Mouse (Mus musculus): Measurements from ENCODE around the gene Nav2. TPM values are rescaled to one million over a fixed set of nuclear protein-coding genes. Genes with fewer than 3 reads are reported as not detected.

The Nav2 gene
- polyA plus RNA-seq, 1 experiment from 2014 or later: 6.0 TPM

DNA sequence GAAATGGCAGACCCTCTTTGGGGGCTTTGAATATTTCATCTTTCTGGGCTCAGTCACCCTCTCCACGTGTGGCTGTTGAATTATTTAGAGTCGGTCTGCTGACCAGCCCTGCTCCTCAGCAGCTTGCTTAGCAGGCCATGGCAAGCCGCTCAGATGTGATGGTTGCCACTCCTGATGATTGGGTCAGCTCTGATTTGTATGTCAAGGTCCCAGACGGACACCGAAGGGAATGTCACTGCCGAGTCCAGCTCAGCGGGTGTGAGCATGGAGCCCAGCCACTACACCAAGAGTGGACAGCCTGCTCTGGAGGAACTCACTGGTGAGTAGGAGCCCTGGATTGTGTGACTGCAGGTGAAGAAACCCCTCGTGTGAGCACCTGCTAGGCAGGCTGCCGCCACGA lies 549.4 kb downstream of the Nav2 start:
- TF ChIP-seq CTCF (IDR thresholded peaks at IDR 0.05; ENCODE audit: low read depth): no peak
- TF ChIP-seq EP300 (optimal IDR thresholded peaks at IDR 0.05): no peak
- H3K9ac ChIP-seq (ENCODE audit: low read length): no peak overlapping the region

DNA sequence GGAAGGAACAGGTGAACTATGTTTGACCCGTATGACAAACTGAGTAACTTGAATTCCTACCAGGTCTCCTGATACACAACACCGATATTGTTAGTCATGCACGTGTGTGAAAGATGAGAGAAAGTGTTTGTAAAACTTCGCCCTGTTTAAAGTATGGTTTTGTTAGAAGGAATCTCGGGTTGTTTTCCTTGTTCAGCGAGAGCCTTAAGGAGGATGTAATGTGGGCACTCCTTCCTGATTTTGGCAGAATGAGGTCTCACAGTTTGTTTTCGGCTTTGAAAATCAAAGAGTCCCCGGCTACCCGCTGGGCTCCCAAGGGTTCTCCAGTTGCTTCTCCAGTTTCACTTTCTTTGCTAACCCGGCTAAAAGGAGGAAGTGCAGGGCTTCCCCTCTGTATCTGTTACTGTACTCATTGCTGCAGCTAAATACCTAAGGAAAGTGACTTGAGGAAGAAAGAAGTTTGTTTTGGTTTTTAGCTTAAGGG lies 553.9 kb downstream of the Nav2 start:
- no peaks in the 10 kb centered on the region for H3K9me3 ChIP-seq (ENCODE audit: control insufficient read depth, low read length)
- peak overlapping the region; percentile 49 for H3K27ac ChIP-seq (replicated peaks)
- DNase-seq (ENCODE audit: low spot score) (no peak), ATAC-seq (ENCODE audit: low FRiP score, low TSS enrichment) (0 out of 2 replicates have a peak, but pooled peaks have one; percentile 56)
- H3K4me1 ChIP-seq (replicated peaks; ENCODE audit: control insufficient read depth, insufficient read depth): no peaks in the 10 kb centered on the region
- WGBS: 9% methylated on average over 10 of the region's 10 CpGs
- H3K27me3 ChIP-seq (ENCODE audit: control insufficient read depth, insufficient read depth, low read length): no peaks in the 10 kb centered on the region
- H3K9ac ChIP-seq (ENCODE audit: low read length): peak overlapping the region; percentile 45; the same call in 1 of the 2 replicates
- TF ChIP-seq EP300 (optimal IDR thresholded peaks at IDR 0.05) (no peak), CTCF (IDR thresholded peaks at IDR 0.05; ENCODE audit: low read depth) (no peak)
- H3K4me3 ChIP-seq (ENCODE audit: low read depth, low read length): peak overlapping the region; percentile 26; the same call in 1 of the 2 replicates
- peaks cover 4% of the 10 kb centered on the region; the same call in 1 of the 2 replicates for H3K36me3 ChIP-seq (ENCODE audit: control insufficient read depth, insufficient read depth, low read length)
- peak overlapping the region; percentile 49 for H3K4me2 ChIP-seq (replicated peaks; ENCODE audit: low read depth)

More for the DNA sequence above, 549.4 kb downstream of the Nav2 start:
- ATAC-seq (ENCODE audit: low FRiP score, low TSS enrichment) (no peak), DNase-seq (ENCODE audit: low spot score) (no peak)
- no peak overlapping the region for H3K4me3 ChIP-seq (ENCODE audit: low read depth, low read length)
- H3K4me2 ChIP-seq (replicated peaks; ENCODE audit: low read depth): no peak overlapping the region
- no peak overlapping the region for H3K27ac ChIP-seq (replicated peaks)
- no peaks in the 10 kb centered on the region for H3K4me1 ChIP-seq (replicated peaks; ENCODE audit: control insufficient read depth, insufficient read depth)
- WGBS: 82% methylated on average over 10 of the region's 10 CpGs
- H3K36me3 ChIP-seq (ENCODE audit: control insufficient read depth, insufficient read depth, low read length): no peaks in the 10 kb centered on the region; the same call in 1 of the 2 replicates
- no peaks in the 10 kb centered on the region for H3K27me3 ChIP-seq (ENCODE audit: control insufficient read depth, insufficient read depth, low read length)
- H3K9me3 ChIP-seq (ENCODE audit: control insufficient read depth, low read length): no peaks in the 10 kb centered on the region

GRCm38 (mm10) chr7:49467861-49468260 lies 559.3 kb downstream of the Nav2 start:
- WGBS: 37% methylated on average over 10 of the region's 10 CpGs
- DNase-seq (ENCODE audit: low spot score) (no peak), ATAC-seq (ENCODE audit: low FRiP score, low TSS enrichment) (peak; percentile 72)
- Histone ChIP-seq H3K9me3 (ENCODE audit: control insufficient read depth, low read length) (no peaks in the 10 kb centered on the region), H3K9ac (ENCODE audit: low read length) (no peak overlapping the region), H3K4me3 (ENCODE audit: low read depth, low read length) (no peak overlapping the region), H3K4me2 (replicated peaks; ENCODE audit: low read depth) (no peak overlapping the region), H3K27ac (replicated peaks) (no peak overlapping the region), H3K36me3 (ENCODE audit: control insufficient read depth, insufficient read depth, low read length) (peaks cover 4% of the 10 kb centered on the region; the same call in 1 of the 2 replicates), H3K4me1 (replicated peaks; ENCODE audit: control insufficient read depth, insufficient read depth) (no peaks in the 10 kb centered on the region), H3K27me3 (ENCODE audit: control insufficient read depth, insufficient read depth, low read length) (no peaks in the 10 kb centered on the region)
- no peak for TF ChIP-seq EP300 (optimal IDR thresholded peaks at IDR 0.05)
- TF ChIP-seq CTCF (IDR thresholded peaks at IDR 0.05; ENCODE audit: low read depth): peak; percentile 94

- H3K4me2 ChIP-seq (replicated peaks; ENCODE audit: low read depth): no peak overlapping the region
- no peak overlapping the region for H3K4me3 ChIP-seq (ENCODE audit: low read depth, low read length)
- H3K9ac ChIP-seq (ENCODE audit: low read length): no peak overlapping the region
- no peak overlapping the region for H3K27ac ChIP-seq (replicated peaks)
- WGBS: 61% methylated on average over 8 of the region's 8 CpGs
- TF ChIP-seq CTCF (IDR thresholded peaks at IDR 0.05; ENCODE audit: low read depth) (peak; percentile 21; the same call in 1 of the 2 replicates), EP300 (optimal IDR thresholded peaks at IDR 0.05) (no peak)
- no peaks in the 10 kb centered on the region for H3K9me3 ChIP-seq (ENCODE audit: control insufficient read depth, low read length)
- DNase-seq (ENCODE audit: low spot score): no peak
- H3K27me3 ChIP-seq (ENCODE audit: control insufficient read depth, insufficient read depth, low read length): no peaks in the 10 kb centered on the region
- no peak for ATAC-seq (ENCODE audit: low FRiP score, low TSS enrichment)
- no peaks in the 10 kb centered on the region for H3K4me1 ChIP-seq (replicated peaks; ENCODE audit: control insufficient read depth, insufficient read depth)
- H3K36me3 ChIP-seq (ENCODE audit: control insufficient read depth, insufficient read depth, low read length): peaks cover 4% of the 10 kb centered on the region
Measured at GRCm38 (mm10) chr7:49468492-49469205, 560.1 kb downstream of the Nav2 start.

DNA sequence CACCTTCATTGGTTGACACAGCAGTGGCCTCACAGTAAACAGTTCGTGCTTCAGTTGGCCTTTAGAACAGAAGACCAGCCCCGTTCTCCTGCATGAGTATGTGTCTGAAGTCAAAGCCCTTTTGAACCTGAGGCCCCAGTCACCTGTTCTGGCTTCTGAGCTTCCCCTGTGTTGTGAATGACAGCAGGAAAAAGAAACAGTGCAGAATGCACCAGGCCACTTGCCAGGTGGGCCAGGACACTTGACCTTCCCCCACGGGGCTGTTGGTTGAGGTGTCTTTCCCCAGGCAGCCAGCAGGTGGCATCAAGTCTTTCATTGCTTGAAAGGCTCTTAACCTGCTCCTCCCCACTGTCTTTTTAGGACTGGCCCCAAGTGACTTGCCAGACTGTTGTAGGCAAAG lies 562.8 kb downstream of the Nav2 start:
- H3K36me3 ChIP-seq (ENCODE audit: control insufficient read depth, insufficient read depth, low read length): no peaks in the 10 kb centered on the region; the same call in 1 of the 2 replicates
- H3K4me3 ChIP-seq (ENCODE audit: low read depth, low read length): no peak overlapping the region
- no peaks in the 10 kb centered on the region for H3K4me1 ChIP-seq (replicated peaks; ENCODE audit: control insufficient read depth, insufficient read depth)
- H3K27ac ChIP-seq (replicated peaks): no peak overlapping the region
- H3K9me3 ChIP-seq (ENCODE audit: control insufficient read depth, low read length): no peaks in the 10 kb centered on the region
- WGBS: 52% methylated on average over 3 of the region's 3 CpGs
- TF ChIP-seq EP300 (optimal IDR thresholded peaks at IDR 0.05) (no peak), CTCF (IDR thresholded peaks at IDR 0.05; ENCODE audit: low read depth) (peak; percentile 83)
- H3K27me3 ChIP-seq (ENCODE audit: control insufficient read depth, insufficient read depth, low read length): no peaks in the 10 kb centered on the region
- DNase-seq (ENCODE audit: low spot score) (peak; percentile 61), ATAC-seq (ENCODE audit: low FRiP score, low TSS enrichment) (no peak)
- no peak overlapping the region for H3K9ac ChIP-seq (ENCODE audit: low read length)
- no peak overlapping the region for H3K4me2 ChIP-seq (replicated peaks; ENCODE audit: low read depth)

GRCm38 (mm10) chr7:49475282-49475681 lies 566.8 kb downstream of the Nav2 start:
- no peak overlapping the region for H3K9ac ChIP-seq (ENCODE audit: low read length)
- no peaks in the 10 kb centered on the region; the same call in 1 of the 2 replicates for H3K36me3 ChIP-seq (ENCODE audit: control insufficient read depth, insufficient read depth, low read length)
- H3K27ac ChIP-seq (replicated peaks): 0 out of 2 replicates have a peak overlapping the region, but pooled peaks have one; percentile 13
- no peak for TF ChIP-seq EP300 (optimal IDR thresholded peaks at IDR 0.05)
- no peak for TF ChIP-seq CTCF (IDR thresholded peaks at IDR 0.05; ENCODE audit: low read depth)
- no peaks in the 10 kb centered on the region for H3K27me3 ChIP-seq (ENCODE audit: control insufficient read depth, insufficient read depth, low read length)
- no peak overlapping the region for H3K4me2 ChIP-seq (replicated peaks; ENCODE audit: low read depth)
- peaks cover 6% of the 10 kb centered on the region; the same call in 1 of the 2 replicates for H3K4me1 ChIP-seq (replicated peaks; ENCODE audit: control insufficient read depth, insufficient read depth)
- no peak for ATAC-seq (ENCODE audit: low FRiP score, low TSS enrichment)
- H3K9me3 ChIP-seq (ENCODE audit: control insufficient read depth, low read length): no peaks in the 10 kb centered on the region
- no peak for DNase-seq (ENCODE audit: low spot score)
- no peak overlapping the region for H3K4me3 ChIP-seq (ENCODE audit: low read depth, low read length)
- WGBS: 58% methylated on average over 6 of the region's 6 CpGs
